Mouse (Mus musculus) kidney, adult 11 months (tissue): Measurements from ENCODE around the gene Elp4.

ENCODE experiments used
- DNase-seq: peaks from one replicate; pipeline ENCODE4 v3.0.0; 2022

The Elp4 gene

DNA sequence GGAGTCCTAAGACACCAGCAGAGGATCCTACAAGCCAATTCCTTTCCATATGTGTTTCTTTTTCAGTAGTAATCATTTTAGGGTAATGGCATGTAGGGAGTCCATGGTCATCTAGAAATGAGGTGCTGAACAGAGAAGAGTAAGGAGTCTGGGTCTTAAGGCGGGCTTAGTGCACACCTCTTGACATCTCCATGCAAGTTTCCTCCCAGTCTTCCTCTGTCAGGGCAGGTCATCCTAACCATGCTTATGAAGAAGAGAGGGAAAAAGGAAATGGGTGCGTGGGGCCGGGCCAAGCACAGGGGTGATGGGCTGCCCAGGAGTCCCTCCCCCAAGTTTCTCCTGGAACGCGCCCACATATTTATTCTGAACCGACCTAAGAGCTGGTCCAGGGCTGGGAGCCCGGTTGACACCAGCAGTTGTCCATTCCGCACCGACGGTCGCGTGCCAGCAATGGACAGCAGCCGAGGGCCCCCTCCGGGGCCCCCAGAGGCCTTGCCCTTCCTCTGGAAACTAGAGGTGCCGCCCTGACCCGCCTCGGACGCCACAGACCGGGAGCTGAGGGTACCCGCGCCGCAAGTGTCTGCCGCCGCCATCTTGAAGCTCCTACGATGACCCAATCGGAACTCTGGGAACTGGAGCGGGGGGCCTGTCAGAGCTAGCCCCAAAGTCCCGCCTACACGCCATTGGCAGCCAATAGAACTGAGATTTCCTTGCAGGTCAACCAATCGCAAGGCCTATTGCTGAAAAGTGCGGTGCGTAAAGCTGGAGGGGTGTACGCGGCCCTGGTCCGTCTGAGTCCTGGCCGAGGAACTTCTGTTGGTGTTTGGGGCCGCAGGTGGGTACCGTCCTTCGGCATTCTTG is at the start of gene Elp4, which contains the start of gene Immp1l:
Gene Elp4 (minus strand): TSS at position 669 of the 861 bp plus-strand sequence.
Gene Immp1l (plus strand): TSS at position 743 of the 861 bp plus-strand sequence.
- DNase-seq = peak; percentile 97

DNA sequence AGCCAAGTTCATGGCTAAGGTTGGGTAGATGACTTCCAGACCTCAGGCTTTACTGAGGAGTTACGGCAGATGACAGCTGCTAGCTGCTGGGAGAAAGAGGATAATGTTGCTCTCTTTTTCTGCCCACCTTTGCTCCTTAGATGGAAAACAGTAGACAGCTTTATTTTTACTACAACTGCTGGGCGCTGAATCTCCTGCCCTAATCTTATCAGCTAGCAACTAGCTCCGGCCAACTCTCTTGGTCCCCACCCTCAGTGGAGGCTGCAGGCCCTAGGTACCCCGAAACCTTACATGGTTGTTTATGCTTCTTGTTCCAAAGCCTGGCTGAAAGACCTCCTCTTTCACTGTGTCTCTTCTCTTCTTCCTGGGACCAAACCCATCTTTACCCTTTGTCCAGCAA is 49.5 kb upstream of the Elp4 start:
- no peak for DNase-seq

DNA sequence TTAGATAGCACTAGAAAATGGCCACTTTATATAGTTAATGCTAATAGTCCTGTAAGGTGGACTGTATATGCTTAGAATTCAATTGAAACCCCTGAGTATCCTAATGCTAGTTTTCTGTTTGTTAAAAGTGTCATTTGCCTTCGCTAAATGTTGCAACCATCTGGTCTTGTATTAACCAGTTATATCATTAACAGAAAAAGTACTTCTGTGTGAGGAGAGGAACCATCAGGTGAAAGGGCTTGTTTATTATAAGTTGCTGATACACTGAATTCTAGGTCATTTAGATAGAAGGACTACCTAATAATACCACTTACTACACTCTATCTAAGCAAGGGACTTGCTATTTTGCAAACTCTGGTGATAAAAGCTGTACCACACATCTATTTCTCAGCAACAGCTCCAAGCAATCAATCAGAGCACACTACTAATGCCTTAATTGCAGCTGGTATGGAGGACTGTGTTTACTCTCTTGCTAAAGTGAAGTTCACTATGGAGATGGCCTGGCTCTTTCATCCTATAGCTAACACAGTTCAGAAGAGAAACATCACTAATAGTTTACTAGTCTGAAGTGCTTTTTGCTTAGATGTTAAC is 47.1 kb upstream of the Elp4 start:
- DNase-seq = no peak

DNA sequence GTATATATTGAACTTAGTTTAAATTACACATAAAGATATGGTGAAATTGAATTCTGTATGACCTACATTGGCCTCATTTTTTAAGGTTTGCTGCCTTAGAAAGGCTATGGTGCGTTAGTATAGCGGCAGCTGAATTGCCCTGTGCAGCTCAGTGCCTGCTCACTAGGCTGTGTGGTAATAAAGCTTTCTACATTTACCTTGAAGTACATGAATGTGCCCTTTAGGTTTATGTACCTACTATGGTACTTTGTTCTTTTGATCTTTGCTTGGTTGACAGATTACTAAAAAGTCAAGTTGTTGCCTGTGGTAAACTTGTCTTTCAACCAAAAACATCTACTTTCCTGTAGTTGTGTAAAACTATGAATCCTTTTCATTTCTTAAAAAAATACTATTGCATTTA is 45.8 kb upstream of the Elp4 start:
- DNase-seq = no peak

DNA sequence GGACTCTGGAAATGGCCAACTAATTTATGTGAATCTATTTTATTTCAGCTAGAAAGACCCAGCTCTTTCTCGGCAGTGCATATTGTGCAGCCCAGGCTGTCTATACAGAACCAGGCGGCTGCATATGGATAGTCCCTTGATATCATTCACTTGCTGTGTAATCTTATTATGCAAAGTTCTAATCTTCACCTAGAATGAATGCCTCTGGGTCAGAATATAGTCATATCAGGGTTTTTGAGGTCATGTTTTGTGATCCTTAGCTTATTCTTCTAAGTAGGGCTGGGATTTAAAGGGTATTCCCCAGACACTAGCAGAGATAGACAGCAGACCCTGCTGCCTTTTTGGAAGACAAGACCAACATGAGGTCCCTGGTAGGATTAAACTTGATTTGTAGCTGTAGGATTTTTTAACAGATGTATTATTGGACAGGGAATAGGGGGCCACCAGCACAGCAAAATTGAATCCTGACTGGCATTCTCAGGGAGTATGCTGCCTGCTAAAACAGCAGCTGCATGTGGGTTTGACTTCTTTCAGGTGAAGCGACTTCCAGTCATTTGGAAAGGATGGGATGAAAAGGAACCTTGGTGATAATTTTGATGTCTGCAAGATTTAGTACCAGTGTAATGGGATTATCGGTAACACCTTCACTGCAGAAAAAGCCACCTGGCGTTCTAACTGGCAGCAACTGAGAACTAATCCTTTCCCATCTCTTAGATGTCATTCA is 13.4 kb upstream of the Elp4 start:
- no peak for DNase-seq

DNA sequence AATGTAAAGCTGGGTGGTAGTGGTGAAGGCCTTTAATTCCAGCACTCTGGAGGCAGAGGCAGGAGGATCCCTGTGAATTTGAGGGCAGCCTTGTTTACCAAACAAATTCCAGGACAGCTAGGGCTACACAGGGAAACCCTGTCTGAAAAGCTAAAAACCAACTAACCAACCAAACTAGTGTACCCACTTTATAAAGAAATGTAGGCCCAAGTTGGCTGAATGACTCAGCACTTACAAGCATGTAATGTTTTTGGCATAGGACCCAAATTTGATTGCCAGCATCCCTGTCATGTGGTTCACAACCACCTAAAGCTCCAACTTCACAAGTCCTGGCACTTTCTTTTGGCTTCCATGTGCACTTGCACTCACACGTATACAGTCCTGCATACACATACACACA is 12.3 kb upstream of the Elp4 start:
- no peak for DNase-seq

DNA sequence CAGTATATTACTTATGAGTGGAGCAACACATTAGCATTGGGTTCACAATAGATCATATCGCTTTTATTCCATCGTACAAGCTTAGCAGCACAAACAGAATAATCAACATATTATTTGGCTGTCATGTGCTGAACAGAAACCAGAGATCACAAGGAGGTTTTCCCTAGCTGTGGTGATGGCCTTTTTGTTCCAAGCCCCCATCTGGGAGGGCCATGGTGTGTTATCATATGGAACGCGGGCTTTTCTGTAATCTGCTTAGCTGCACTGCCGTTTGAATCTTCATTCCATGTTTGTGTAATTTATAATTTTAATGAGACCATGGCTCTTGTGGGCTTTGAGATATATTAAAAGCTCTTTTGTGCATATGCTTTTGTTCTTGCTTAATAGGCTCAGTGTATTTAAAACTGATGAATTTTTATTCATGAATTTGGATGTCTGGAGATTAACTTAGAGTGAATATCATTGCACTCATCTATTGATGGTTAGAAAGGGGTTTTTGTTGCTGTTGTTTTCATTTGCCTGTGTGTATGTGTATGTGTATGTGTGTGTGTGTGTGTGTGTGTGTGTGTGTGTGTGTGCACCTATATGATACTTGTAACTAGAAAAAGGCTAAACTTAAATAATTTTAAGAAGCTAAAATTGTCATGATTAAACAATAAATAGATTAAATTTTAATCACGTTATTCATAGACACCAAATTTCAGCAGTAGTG is 9.4 kb upstream of the Elp4 start:
- DNase-seq = no peak

DNA sequence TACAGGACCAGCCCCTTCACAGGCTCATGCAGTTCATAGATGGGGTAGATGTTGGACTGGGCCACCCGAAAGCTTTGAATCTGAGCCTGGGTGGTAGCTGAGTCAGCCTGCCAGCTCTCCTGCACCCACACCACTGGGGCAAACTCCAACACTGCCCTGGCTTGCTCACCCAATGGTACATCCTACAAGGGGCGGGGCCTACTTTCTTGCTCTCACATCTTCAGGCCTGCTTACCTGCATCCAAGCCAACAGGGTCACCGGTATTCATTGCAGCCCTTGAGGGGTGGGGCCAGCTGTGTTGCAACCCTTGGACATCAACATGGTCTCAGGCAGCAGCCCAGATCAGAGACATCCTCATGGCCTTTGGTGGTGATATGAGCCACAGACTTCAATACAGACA is 6.2 kb upstream of the Elp4 start:
- peak; percentile 31 for DNase-seq

DNA sequence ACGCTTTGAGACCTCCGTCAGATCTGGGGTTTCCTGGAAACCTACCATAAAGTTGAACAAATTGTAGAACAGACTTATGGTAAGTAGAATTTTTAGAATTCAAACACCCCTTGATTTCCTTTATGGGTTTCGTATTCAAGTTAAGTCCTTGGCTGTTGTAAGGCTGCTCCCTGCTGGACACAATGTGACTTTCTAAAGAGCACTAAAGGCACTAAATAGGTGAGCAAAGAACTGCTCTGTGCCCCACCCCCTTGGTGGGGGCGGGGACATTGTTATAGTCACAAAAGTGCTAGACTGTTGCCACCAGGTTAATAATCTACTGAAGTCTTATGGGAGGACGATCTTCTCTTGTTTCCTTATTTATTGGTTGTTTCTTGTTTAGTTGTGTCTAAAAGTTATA is 4.0 kb upstream of the Elp4 start:
- peak; percentile 56 for DNase-seq

DNA sequence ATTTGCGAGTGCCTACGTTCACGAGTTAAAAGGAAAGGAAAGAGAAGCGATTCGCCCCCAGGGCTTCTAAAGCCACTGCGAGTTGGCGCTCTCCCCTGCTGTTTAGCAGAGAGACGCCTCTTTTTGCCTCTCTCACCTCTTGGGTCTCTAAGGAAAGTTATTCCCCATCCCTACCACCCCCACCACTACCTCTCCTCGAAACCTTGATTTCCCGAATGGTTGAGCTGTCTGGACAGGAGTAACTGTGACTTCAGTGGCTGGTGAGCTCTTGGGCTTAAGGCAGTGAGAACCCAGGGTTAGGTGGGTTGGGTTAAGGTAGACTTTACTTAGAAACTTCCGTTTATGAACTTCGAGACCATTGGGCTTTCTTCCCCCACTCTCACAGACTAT is 388 bp upstream of the Elp4 start:
- no peak for DNase-seq

DNA sequence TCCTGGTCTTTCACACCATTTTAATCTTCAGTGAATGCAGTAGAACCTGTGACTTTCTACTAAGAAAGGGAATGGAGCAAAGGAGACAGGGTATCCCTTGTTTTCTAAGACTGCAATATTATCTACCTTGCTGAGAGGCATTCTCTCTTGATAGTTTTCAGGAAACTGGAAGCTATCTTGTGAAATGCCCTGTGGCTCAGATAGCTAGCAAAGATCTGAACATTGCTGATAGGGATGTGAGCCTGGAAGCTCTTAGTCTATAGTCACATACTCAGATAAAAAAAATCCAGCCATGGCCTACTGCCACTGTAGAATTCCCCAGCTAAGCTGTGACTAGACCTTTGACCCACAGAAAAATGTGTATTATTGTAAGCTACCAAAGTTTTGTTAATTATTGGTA is 13.5 kb downstream of the Elp4 start:
- no peak for DNase-seq

DNA sequence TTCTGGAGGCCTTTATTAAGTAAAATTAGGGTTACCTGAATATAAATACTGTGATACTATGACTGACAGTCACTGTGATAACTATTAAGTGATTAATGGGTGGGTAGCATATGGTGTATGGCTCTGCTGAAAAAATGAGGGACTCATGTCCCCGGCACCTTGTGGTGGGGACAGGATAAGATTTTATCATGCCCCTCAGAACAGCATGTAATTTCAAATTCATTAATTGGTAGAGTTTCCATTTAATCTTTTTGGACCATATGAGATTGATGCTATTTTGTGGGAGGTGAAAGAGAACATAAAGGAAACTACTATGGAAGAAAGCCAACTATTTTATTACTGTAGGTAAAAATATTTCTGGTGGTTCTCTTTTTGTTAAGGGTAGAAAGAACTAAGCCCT is 31.0 kb downstream of the Elp4 start:
- DNase-seq = no peak

DNA sequence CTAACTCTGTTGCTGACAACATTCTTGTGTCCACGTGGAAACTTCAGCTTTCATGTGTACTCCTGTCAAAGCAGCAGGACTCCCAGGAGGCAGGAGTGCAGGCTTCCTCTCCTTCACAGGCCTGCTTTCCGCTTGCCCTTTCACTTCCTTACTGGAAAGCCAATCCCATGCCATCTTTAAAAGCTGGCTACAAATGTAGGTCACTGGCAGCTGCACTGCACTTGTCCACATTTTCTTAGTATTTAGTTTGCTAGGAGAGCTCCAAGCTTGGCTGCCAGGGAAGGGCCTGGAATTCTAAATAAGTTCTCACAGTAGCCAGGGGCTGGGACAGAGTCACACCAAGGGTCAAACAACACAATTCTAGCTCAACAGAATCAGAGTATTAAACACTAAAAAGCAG is 49.6 kb downstream of the Elp4 start:
- peak; percentile 9 for DNase-seq

DNA sequence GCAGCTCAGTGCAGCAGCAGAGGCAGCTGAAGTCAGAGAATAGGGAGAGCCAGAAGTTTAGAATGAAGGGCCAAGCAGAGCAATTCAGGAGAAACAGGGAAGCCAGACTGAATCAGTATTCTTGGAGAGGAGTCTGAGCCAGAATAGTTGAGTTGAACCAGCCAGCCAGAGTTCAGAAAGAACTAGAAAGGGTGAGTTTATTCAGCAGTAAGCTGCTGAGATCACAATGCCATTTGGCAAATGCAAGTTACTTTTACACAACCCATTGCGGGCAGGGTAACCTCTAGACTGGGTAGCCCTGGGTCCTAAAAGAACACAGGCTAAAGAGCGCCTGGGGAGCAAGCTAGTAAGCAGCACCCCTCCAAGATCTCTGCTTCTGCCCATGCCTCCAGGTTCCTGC is 51.4 kb downstream of the Elp4 start:
- DNase-seq = no peak

DNA sequence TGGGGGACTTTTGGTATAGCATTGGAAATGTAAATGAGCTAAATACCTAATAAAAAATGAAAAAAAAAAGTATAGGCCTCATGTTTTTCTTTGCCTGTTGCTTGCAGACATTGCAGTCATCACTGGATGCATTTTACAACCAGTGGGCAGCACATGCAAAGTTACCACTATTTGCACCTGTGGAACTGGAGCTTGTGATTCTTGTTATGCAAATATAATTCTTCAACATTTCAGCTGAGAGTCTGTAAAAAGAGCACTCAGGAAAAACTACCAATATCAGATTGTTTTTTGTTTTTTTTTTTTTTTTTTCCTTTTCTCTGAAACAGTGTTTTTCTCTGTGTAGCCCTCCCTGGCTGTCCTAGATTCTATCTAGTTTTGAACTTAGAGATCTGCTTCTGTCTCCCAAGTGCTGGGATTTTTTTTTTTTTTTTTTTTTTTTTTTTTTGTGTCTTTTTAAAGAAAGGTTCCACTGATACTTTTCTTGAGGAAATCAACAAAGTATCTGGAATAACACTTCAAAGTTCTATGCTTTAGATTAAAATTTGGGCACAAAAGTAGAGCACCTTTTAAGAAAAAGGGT is 52.6 kb downstream of the Elp4 start:
- no peak for DNase-seq

DNA sequence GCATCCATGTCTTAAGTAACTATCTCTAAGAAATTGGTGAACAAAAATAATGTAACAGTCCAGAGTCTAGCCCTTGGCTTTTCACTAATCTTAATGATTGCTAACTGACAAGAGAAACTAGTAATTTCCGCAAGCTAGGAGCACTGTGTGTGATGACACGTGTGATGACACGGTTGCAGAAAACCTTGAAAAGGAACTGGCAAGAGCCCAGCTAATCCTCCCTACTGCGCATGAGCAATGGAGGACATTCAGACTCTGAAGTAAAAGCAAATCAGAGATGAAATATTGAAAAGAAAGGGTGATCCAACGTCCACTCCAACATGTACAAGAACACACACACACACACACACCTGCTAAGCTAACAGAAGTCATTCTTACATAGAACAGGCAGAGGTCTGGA is 61.2 kb downstream of the Elp4 start:
- no peak for DNase-seq

DNA sequence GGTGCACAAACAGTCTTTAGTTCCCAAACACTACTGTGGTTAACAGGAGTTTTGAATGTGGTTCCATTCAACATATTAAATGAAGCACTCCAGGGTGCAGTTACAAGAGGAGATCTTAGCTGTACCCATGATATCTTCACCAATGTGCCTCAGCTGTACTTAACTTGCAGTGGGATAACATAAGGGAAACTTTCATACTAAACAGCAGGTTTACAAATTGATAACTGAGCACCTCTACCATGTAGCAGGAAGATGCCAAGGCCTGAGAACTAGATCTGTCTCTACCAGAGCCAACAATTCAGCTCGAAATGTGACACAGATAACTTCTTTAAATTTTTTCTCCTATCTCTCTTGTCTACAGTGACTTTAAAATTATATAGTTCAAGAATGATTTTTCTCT is 86.4 kb downstream of the Elp4 start:
- DNase-seq = no peak

DNA sequence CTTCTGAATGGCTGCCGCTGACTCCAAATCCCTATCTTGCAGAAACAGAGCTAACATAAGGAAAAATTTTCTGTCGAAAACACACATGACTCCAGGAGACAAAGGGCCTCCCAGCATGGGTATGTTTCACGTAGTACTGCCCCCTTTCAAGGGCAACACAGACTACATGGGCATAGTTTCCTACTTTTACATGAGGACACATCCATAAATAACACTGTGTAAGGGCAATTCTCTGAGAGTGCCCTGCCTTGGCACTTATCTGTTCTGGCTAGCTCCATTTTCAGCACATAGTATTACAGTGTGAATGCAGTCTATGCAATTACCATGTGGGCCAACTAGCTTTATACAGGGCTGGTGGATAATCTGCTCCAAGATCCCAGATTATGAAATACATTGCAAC is 89.2 kb downstream of the Elp4 start:
- DNase-seq = no peak

DNA sequence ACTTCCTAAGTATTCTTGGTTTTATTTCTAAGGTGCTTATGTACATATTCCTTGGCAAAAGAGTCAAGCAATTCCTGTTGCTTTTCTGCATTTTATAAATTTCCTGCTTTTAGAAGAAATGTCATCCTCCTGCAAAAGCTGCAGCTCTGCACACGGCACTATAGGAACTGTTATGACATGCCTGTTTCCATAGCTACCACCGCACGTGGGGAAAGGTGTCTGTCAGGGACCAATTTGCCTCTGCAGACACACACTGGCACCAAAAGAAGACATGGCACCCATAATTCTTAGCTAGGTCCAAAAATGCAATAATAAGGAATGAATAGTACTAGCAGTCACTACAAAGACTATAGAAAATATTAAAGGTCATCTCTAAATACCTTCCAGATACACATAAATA is 91.3 kb downstream of the Elp4 start:
- DNase-seq = no peak

DNA sequence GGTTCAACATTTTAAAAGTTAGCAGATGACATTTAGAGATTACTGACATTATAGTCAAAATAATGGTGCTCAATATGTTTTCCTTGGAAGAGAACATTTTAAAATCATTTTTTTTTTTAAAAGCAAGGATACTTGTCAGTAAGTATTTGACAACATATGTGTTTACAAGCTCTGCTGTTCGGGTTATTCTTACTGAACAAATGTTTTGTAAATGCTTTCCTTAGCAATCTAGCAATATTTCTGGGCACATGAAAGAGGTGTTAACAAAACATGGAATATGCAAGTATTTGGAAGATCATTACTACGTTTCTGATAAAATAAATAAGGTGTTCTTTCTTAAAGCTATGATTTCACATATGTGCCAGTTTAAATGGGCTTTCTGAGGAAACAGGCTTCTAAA is 94.1 kb downstream of the Elp4 start:
- no peak for DNase-seq

DNA sequence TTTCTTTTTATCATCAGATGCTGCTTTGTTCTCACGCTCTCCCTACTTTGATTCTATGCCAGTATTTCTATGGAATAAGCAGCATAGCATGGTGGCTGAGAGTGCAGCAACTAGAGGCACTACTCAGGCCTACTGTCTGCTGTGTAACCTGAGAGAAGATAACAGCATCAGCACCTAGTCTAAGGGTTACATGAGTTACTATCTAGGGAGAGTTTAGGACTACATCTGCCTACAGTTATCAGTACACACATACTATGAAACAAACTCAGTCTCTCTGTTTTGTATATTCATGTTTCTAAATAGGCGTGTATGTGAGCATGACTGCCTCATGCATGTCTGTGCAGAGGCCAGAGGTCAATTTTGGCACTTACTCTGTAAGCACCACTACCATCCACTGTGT is 97.8 kb downstream of the Elp4 start:
- no peak for DNase-seq

DNA sequence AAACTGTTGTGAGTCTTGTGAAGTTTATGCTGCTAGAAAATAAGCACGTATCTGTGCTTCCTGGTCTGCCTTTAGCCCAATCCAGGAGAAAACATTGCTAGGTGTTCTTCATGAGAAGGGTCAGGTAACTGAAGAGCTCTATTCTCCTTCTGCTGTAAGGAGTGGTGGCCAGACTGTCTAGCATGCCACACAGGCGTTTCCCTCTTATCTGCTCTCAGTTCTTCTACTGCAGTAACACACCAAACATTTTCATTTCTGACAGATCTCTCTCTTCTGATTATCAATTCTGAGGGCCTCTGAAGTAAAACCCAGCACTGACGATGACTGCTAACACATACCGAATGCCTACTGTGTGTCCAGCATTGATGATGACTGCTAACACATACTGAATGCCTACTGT is 98.3 kb downstream of the Elp4 start:
- DNase-seq = no peak

DNA sequence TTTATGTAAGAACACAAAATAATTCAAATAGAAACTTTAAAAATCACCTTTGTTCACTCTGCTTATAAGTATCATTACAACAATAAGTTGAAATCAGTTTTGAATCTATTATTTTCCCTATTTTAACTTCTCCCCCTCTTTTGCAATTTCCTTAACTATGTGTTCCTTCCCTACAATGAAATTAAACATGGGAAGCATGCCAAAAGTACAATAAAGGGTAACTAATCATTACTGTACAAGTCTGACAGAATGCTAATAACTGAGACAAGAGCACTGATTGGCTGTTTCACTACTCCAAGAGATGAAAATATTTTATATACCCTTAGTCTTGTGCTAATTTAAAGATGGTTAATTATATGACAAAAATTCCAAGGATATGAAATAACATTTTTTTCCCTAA is 99.2 kb downstream of the Elp4 start:
- no peak for DNase-seq
